Mouse (Mus musculus): ENCODE measurements around the gene Cd207. TPM values are rescaled to one million over a fixed set of nuclear protein-coding genes. Genes with fewer than 3 reads are reported as not detected.
"Not testable (repeated sequence)": the region's sequence is repeated elsewhere in the genome, so short reads cannot be mapped to it uniquely, and the experiment has no call there.

Gene Cd207
- polyA plus RNA-seq, 1 experiment from 2014 or later: 0.42 TPM

DNA sequence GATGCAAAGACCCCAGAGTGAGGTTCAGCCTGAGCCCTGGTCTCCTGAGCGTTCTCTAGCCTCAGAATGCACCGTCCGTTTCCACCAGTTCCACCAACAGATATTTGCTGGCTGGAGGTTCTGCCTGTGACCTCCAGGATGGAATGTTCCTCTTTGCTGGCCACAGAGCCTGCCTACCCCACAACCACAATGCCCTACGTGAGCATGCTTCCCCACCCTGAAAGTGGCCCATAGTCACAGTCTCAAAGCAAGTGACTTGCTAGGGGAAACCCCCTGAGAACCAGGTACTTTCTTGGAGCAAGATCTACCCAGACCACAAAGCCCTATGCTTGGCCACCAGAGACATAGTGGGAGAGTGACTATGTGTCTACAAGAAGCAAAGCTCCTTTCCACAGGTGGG lies 11.7 kb upstream of the Cd207 start:
- no peak overlapping the region for H3K9ac ChIP-seq (ENCODE audit: low read length)
- H3K27me3 ChIP-seq (ENCODE audit: control insufficient read depth, insufficient read depth, low read length): peaks cover 61% of the 10 kb centered on the region
- H3K27ac ChIP-seq (ENCODE audit: low read length): no peak overlapping the region
- WGBS: 68% methylated on average over 4 of the region's 4 CpGs
- no peak for ATAC-seq (replicated peaks; ENCODE audit: extremely low read depth, insufficient read depth, low FRiP score)
- H3K36me3 ChIP-seq (ENCODE audit: control insufficient read depth, insufficient read depth): no peaks in the 10 kb centered on the region
- H3K4me1 ChIP-seq (ENCODE audit: control insufficient read depth, insufficient read depth, low read length): no peaks in the 10 kb centered on the region
- no peaks in the 10 kb centered on the region for H3K9me3 ChIP-seq (replicated peaks; ENCODE audit: control insufficient read depth, low read length)
- no peak overlapping the region for H3K4me2 ChIP-seq (ENCODE audit: low read depth, low read length)
- H3K4me3 ChIP-seq (ENCODE audit: low read length): no peak overlapping the region

DNA sequence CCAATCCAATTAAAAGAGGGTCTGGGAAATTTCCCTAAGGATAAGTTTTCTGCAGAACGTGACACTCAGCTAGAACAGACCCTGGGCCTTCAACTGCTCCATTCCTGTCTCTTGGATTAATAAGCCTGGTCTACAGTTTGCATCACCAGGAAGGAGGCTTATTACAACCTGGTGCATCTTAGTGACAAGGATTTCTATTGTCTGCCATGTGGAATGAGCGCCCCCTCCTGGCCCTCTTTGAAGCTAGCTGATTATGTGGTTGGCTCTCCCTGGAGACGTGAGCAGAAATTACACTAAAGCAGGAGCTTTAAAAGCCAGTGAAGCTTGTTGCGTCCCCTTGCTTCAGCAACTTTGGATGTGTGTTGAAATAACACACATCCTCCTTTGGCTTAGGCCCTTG lies 4.3 kb downstream of the Cd207 start:
- no peak for ATAC-seq (replicated peaks; ENCODE audit: extremely low read depth, insufficient read depth, low FRiP score)
- Histone ChIP-seq H3K27me3 (ENCODE audit: control insufficient read depth, insufficient read depth, low read length) (peaks cover 2% of the 10 kb centered on the region), H3K9ac (ENCODE audit: low read length) (no peak overlapping the region), H3K4me1 (ENCODE audit: control insufficient read depth, insufficient read depth, low read length) (no peaks in the 10 kb centered on the region), H3K4me2 (ENCODE audit: low read depth, low read length) (no peak overlapping the region), H3K4me3 (ENCODE audit: low read length) (no peak overlapping the region), H3K27ac (ENCODE audit: low read length) (no peak overlapping the region), H3K36me3 (ENCODE audit: control insufficient read depth, insufficient read depth) (no peaks in the 10 kb centered on the region), H3K9me3 (replicated peaks; ENCODE audit: control insufficient read depth, low read length) (no peaks in the 10 kb centered on the region)
- 5% methylated on average over 4 of the region's 4 CpGs for WGBS

DNA sequence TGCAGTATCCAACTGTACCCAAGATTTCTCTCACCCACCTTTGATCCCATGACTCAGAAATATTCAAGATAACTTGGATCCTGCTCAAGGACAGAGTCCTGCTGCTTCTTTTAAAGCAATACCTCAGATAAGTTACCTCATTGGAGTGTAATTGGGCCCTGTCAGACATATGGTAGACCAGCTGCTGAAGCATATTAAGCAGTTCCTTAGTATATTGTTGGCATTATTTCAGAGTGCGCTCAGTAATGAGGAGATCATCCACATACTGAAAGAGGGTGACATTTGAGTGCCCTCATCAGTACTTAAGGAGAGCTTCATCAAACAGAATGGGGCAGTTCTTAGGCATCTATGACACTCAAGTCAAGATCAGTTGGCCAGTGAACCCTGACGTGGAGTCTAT lies 12.6 kb downstream of the Cd207 start:
- no peak for ATAC-seq (replicated peaks; ENCODE audit: extremely low read depth, insufficient read depth, low FRiP score)
- 82% methylated on average over 2 of the region's 2 CpGs for WGBS

DNA sequence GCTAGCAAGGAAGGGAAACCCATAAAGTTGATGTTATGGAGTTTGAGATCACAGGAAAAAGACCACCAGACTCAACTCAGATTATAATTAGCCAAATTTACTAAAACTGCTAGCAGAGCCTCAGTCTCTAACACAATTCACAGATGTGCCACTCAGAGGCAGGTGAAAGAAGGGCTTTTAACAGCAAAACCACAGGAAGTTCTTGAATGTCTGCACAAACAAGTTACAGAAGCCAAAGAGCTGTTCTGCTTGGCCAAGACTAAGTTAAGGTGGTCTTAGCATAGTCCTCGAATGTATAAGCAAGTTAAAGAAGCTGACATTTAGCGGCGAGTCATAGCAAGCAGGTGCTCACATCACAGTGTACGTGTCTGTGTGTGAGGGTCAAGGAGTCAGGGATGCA lies 16.8 kb downstream of the Cd207 start:
- Histone ChIP-seq H3K4me3 (ENCODE audit: low read length) (no peak overlapping the region), H3K27me3 (ENCODE audit: control insufficient read depth, insufficient read depth, low read length) (no peaks in the 10 kb centered on the region), H3K4me2 (ENCODE audit: low read depth, low read length) (no peak overlapping the region), H3K9ac (ENCODE audit: low read length) (no peak overlapping the region), H3K4me1 (ENCODE audit: control insufficient read depth, insufficient read depth, low read length) (no peaks in the 10 kb centered on the region), H3K9me3 (replicated peaks; ENCODE audit: control insufficient read depth, low read length) (no peaks in the 10 kb centered on the region), H3K36me3 (ENCODE audit: control insufficient read depth, insufficient read depth) (no peaks in the 10 kb centered on the region), H3K27ac (ENCODE audit: low read length) (no peak overlapping the region)
- 58% methylated on average over 4 of the region's 4 CpGs for WGBS
- ATAC-seq (replicated peaks; ENCODE audit: extremely low read depth, insufficient read depth, low FRiP score): no peak

More for the DNA sequence above, 12.6 kb downstream of the Cd207 start:
- no peak overlapping the region for H3K4me3 ChIP-seq (ENCODE audit: low read length)
- H3K4me1 ChIP-seq (ENCODE audit: control insufficient read depth, insufficient read depth, low read length): no peaks in the 10 kb centered on the region
- H3K9me3 ChIP-seq (replicated peaks; ENCODE audit: control insufficient read depth, low read length): no peaks in the 10 kb centered on the region
- no peaks in the 10 kb centered on the region for H3K27me3 ChIP-seq (ENCODE audit: control insufficient read depth, insufficient read depth, low read length)
- H3K9ac ChIP-seq (ENCODE audit: low read length): no peak overlapping the region
- no peak overlapping the region for H3K27ac ChIP-seq (ENCODE audit: low read length)
- no peaks in the 10 kb centered on the region for H3K36me3 ChIP-seq (ENCODE audit: control insufficient read depth, insufficient read depth)
- H3K4me2 ChIP-seq (ENCODE audit: low read depth, low read length): no peak overlapping the region

DNA sequence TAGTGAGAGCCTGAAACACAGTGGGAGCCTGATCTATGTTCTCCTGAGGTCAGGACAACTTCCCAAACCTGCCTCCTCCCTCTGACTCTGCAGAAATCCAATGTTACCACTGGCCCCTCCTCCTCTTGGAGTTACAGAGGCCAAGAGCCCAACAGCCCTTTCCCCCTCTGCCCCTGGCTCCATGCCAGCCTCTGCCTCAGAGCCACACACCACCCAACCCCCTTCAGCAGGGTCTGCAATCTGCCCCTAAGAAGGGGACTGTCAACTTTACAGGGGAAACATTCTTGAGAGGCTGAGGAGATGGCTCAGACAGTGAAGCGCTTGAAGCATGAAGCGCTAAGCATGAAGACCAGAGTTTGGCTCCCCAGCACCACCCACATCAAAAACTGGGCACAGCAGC lies 21.6 kb downstream of the Cd207 start, which contains the start of gene Clec4f:
Gene Clec4f (minus strand): TSS at position 101 of the 400 bp plus-strand sequence.
- Histone ChIP-seq H3K36me3 (ENCODE audit: control insufficient read depth, insufficient read depth) (no peaks in the 10 kb centered on the region), H3K9ac (ENCODE audit: low read length) (no peak within 1 kb of the TSS), H3K4me1 (ENCODE audit: control insufficient read depth, insufficient read depth, low read length) (no peaks in the 10 kb centered on the region), H3K4me2 (ENCODE audit: low read depth, low read length) (no peak within 1 kb of the TSS), H3K4me3 (ENCODE audit: low read length) (no peak within 1 kb of the TSS), H3K27me3 (ENCODE audit: control insufficient read depth, insufficient read depth, low read length) (no peaks in the 10 kb centered on the region), H3K27ac (ENCODE audit: low read length) (no peak within 1 kb of the TSS), H3K9me3 (replicated peaks; ENCODE audit: control insufficient read depth, low read length) (no peaks in the 10 kb centered on the region)
- no peak for ATAC-seq (replicated peaks; ENCODE audit: extremely low read depth, insufficient read depth, low FRiP score)
- 94% methylated on average over 2 of the region's 2 CpGs for WGBS

DNA sequence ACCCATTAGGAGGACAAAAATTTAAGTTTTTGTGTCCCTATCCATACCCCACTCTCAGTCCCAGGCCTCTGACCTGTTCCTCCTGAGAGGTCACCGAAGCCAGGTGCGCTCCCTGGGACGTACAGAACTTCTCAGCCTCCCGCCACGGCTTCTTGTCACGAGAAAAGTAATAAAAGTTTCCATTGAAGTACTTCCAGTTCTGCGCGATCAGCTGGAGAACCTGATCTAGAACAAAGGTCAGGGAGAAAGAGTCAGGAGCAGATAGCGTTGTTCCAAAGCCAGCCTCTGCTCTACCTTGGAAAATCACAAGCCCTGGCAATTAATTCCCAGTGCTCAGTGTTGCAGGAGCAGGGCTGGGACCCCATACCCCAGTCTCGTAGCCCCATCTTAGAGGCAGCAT lies 30.9 kb downstream of the Cd207 start:
- no peak for ATAC-seq (replicated peaks; ENCODE audit: extremely low read depth, insufficient read depth, low FRiP score)
- Histone ChIP-seq H3K4me1 (ENCODE audit: control insufficient read depth, insufficient read depth, low read length) (no peaks in the 10 kb centered on the region), H3K36me3 (ENCODE audit: control insufficient read depth, insufficient read depth) (no peaks in the 10 kb centered on the region), H3K27me3 (ENCODE audit: control insufficient read depth, insufficient read depth, low read length) (no peaks in the 10 kb centered on the region; the same call in 1 of the 2 replicates), H3K9me3 (replicated peaks; ENCODE audit: control insufficient read depth, low read length) (no peaks in the 10 kb centered on the region), H3K4me3 (ENCODE audit: low read length) (no peak overlapping the region), H3K4me2 (ENCODE audit: low read depth, low read length) (no peak overlapping the region), H3K9ac (ENCODE audit: low read length) (no peak overlapping the region), H3K27ac (ENCODE audit: low read length) (no peak overlapping the region)
- WGBS: 89% methylated on average over 10 of the region's 10 CpGs

DNA sequence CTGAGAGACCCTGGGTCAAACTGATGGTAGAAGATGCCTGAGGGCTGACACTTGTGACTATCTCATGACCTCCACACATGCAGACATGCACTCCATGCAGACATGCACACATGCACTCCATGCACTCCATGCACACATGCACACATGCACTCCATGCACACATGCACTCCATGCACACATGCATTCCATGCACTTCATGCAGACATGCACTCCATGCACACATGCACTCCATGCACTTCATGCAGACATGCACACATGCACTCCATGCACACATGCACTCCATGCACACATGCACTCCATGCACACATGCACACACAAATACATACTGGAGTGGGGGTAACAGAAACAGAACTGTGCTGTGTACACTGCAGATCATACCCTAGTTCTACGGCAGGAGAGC lies 42.3 kb downstream of the Cd207 start:
- no peak overlapping the region for H3K4me3 ChIP-seq (ENCODE audit: low read length)
- no peaks in the 10 kb centered on the region for H3K9me3 ChIP-seq (replicated peaks; ENCODE audit: control insufficient read depth, low read length)
- no peak overlapping the region for H3K27ac ChIP-seq (ENCODE audit: low read length)
- H3K4me2 ChIP-seq (ENCODE audit: low read depth, low read length): no peak overlapping the region
- H3K36me3 ChIP-seq (ENCODE audit: control insufficient read depth, insufficient read depth): no peaks in the 10 kb centered on the region
- no peak for ATAC-seq (replicated peaks; ENCODE audit: extremely low read depth, insufficient read depth, low FRiP score)
- no peak overlapping the region for H3K9ac ChIP-seq (ENCODE audit: low read length)
- H3K27me3 ChIP-seq (ENCODE audit: control insufficient read depth, insufficient read depth, low read length): no peaks in the 10 kb centered on the region
- H3K4me1 ChIP-seq (ENCODE audit: control insufficient read depth, insufficient read depth, low read length): no peaks in the 10 kb centered on the region
- WGBS: 77% methylated on average over 1 of the region's 1 CpGs

DNA sequence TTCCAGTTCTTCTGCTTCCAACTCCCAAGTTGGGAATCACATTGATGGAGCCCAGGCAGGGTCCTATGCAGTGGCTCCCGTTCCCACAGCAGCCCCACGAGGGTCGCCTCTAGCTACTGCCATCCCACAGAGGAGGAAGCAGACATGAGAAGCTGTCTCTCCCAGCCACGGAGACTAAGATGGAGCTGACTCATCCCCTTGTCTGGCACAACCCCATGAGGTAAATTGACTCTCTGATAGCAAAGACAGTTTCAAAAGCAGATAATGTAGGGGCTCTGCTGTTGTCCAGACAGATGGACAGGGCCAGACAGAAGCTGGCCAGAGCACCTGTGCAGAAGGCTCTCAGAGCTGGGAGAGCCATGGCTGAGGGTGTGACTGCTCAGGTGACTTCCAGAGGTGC lies 43.0 kb downstream of the Cd207 start:
- not testable (repeated sequence) for H3K4me3 ChIP-seq (ENCODE audit: low read length); ATAC-seq (replicated peaks; ENCODE audit: extremely low read depth, insufficient read depth, low FRiP score); H3K9me3 ChIP-seq (replicated peaks; ENCODE audit: control insufficient read depth, low read length); H3K4me1 ChIP-seq (ENCODE audit: control insufficient read depth, insufficient read depth, low read length); H3K9ac ChIP-seq (ENCODE audit: low read length); H3K27me3 ChIP-seq (ENCODE audit: control insufficient read depth, insufficient read depth, low read length); H3K4me2 ChIP-seq (ENCODE audit: low read depth, low read length); H3K27ac ChIP-seq (ENCODE audit: low read length); H3K36me3 ChIP-seq (ENCODE audit: control insufficient read depth, insufficient read depth)
- WGBS: 42% methylated on average over 4 of the region's 4 CpGs

DNA sequence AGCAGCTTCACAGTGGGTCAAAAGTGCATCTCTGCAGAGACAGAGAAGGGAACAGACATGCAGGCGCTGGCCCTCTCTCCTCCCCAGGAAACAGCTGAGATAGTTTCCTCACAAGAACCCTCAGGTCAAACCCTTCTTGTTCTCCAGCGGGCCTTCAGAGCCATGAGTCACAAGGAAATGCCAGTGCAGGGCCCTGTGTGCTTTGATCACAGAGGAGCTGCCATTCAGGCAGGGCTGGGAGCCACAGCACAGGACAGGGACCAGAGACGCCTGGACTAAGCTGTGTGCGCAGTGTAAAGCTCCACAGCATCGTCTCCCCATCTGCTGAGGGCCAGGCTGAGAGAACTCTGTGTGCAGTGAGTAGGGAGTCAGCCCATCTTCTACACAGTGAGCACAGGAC lies 43.6 kb downstream of the Cd207 start:
- H3K4me3 ChIP-seq (ENCODE audit: low read length); H3K4me2 ChIP-seq (ENCODE audit: low read depth, low read length); H3K27me3 ChIP-seq (ENCODE audit: control insufficient read depth, insufficient read depth, low read length); H3K9me3 ChIP-seq (replicated peaks; ENCODE audit: control insufficient read depth, low read length); H3K27ac ChIP-seq (ENCODE audit: low read length); ATAC-seq (replicated peaks; ENCODE audit: extremely low read depth, insufficient read depth, low FRiP score); H3K9ac ChIP-seq (ENCODE audit: low read length); H3K36me3 ChIP-seq (ENCODE audit: control insufficient read depth, insufficient read depth); H3K4me1 ChIP-seq (ENCODE audit: control insufficient read depth, insufficient read depth, low read length): not testable (repeated sequence)
- WGBS: 30% methylated on average over 5 of the region's 5 CpGs

DNA sequence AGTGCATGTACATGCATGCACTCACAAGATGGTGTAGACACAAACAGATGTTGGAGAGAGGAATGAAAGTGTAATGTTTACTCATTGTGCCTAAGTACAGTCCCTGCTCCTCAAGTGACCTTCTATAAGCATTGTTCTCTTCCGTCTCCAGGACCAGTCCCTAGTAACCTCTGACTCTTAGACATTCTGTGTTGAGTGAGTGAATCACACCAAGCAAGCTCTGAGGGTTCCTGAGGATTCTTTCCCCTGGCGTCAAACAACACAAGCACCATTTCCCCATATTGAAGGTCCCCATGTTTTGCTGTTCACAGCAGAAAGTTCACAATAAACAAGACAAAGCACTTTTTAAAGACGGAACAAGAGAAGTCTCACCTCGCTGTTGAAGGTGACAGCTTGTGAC lies 45.8 kb downstream of the Cd207 start:
- Histone ChIP-seq H3K4me3 (ENCODE audit: low read length) (no peak overlapping the region), H3K27ac (ENCODE audit: low read length) (no peak overlapping the region), H3K9me3 (replicated peaks; ENCODE audit: control insufficient read depth, low read length) (no peaks in the 10 kb centered on the region), H3K4me2 (ENCODE audit: low read depth, low read length) (no peak overlapping the region), H3K4me1 (ENCODE audit: control insufficient read depth, insufficient read depth, low read length) (no peaks in the 10 kb centered on the region), H3K36me3 (ENCODE audit: control insufficient read depth, insufficient read depth) (no peaks in the 10 kb centered on the region), H3K27me3 (ENCODE audit: control insufficient read depth, insufficient read depth, low read length) (no peaks in the 10 kb centered on the region), H3K9ac (ENCODE audit: low read length) (no peak overlapping the region)
- 78% methylated on average over 4 of the region's 4 CpGs for WGBS
- no peak for ATAC-seq (replicated peaks; ENCODE audit: extremely low read depth, insufficient read depth, low FRiP score)

Measured in heart, embryonic 16.5 days (tissue).